Mouse (Mus musculus): ENCODE measurements at regions not wholly inside any gene's neighbourhood (a gene's known extent, or its start where the extent isn't known, plus 50 kb on each side); places are given as distances from the start of the nearest gene placed in this dataset.

DNA sequence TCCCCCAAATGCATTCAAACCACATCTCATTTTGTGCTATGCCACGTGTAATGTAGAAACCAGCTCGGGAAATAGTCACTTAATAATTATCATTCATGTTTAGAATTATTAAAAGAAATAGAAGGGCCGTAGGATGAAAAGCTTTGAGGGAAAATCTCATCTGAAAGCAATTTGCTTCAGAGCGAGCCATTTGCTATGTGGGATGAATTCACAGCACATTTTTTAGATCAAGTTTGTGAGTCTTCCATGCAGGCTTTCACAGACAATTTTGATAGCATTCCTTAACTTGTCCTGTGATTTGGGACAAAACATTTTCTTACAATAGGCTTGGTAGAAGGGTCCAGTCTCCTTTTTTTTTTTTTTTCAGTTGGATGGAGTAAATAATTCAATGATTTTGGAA is 283.1 kb downstream of the Hace1 start:
- TF ChIP-seq CTCF (IDR thresholded peaks at IDR 0.05; ENCODE audit: borderline replicate concordance, insufficient read depth, low read length) (no peak), POLR2A (IDR thresholded peaks at IDR 0.05; ENCODE audit: low read depth, low read length) (no peak)
